Mouse (Mus musculus): ENCODE measurements around the gene Nosip. TPM values are rescaled to one million over a fixed set of nuclear protein-coding genes. Genes with fewer than 3 reads are reported as not detected.

Nosip gene
- polyA plus RNA-seq, 1 experiment: 92.7 TPM

GRCm38 (mm10) chr7:45126844-45127699 is 64.8 kb downstream of the Nosip start:
- peaks cover 12% of the 10 kb centered on the region; the same call in 1 of the 2 replicates for H3K4me1 ChIP-seq (ENCODE audit: control insufficient read depth, insufficient read depth, insufficient read length, low read length)
- H3K27ac ChIP-seq (ENCODE audit: insufficient read depth, low read depth, low read length): peak overlapping the region; percentile 67; the same call in 1 of the 2 replicates
- TF ChIP-seq CTCF (IDR thresholded peaks at IDR 0.05; ENCODE audit: extremely low read depth, insufficient read length, insufficient replicate concordance, low read depth, low read length) (peak; percentile 37; the same call in 1 of the 2 replicates), POLR2A (IDR thresholded peaks at IDR 0.05; ENCODE audit: low read depth, low read length) (no peak)
- 16% methylated on average over 21 of the region's 21 CpGs for WGBS
- H3K36me3 ChIP-seq (ENCODE audit: control insufficient read depth, insufficient read depth, low read length): peaks cover 33% of the 10 kb centered on the region
- no peaks in the 10 kb centered on the region for H3K27me3 ChIP-seq (ENCODE audit: control insufficient read depth, insufficient read depth, low read length)
- peak overlapping the region; percentile 80 for H3K4me3 ChIP-seq (ENCODE audit: low read depth, low read length)

Other genes starting within 250 kb of the Nosip start
- 30.9 and 53.3 TPM in 2 replicates for gene Nup62, start 246.3 kb upstream of the Nosip start, polyA plus RNA-seq (2012; rRNA removed)
- 8.0 and 13.8 TPM in 2 replicates for gene Il4i1, start 246.0 kb upstream of the Nosip start, polyA plus RNA-seq (2012; rRNA removed)
- 83.9 and 102 TPM in 2 replicates for gene Atf5, start 245.8 kb upstream of the Nosip start, polyA plus RNA-seq (2012; rRNA removed)
- gene Akt1s1, start 213.4 kb upstream of the Nosip start, polyA plus RNA-seq (2012; rRNA removed): 180 and 283 TPM in 2 replicates
- 32.1 and 63.2 TPM in 2 replicates for gene Tbc1d17, start 213.3 kb upstream of the Nosip start, polyA plus RNA-seq (2012; rRNA removed)
- 36.9 and 84.2 TPM in 2 replicates for gene Pnkp, start 205.3 kb upstream of the Nosip start, polyA plus RNA-seq (2012; rRNA removed)
- gene Ptov1, start 192.6 kb upstream of the Nosip start, polyA plus RNA-seq (2012; rRNA removed): 82.3 and 141 TPM in 2 replicates
- 85.8 and 208 TPM in 2 replicates for gene Med25, start 169.7 kb upstream of the Nosip start, polyA plus RNA-seq (2012; rRNA removed)
- 15.8 and 27.5 TPM in 2 replicates for gene Fuz, start 166.3 kb upstream of the Nosip start, polyA plus RNA-seq (2012; rRNA removed)
- gene Ap2a1, start 132.9 kb upstream of the Nosip start, polyA plus RNA-seq (2012; rRNA removed): 49.8 and 85.2 TPM in 2 replicates
- not detected in 2 replicates for gene Tsks, start 119.2 kb upstream of the Nosip start, polyA plus RNA-seq (2012; rRNA removed)
- gene Cpt1c, start 87.6 kb upstream of the Nosip start, polyA plus RNA-seq (2012; rRNA removed): 5.2 and 7.6 TPM in 2 replicates
- 50.0 and 68.6 TPM in 2 replicates for gene Prmt1, start 75.9 kb upstream of the Nosip start, polyA plus RNA-seq (2012; rRNA removed)
- 52.9 and 91.0 TPM in 2 replicates for gene Irf3, start 64.8 kb upstream of the Nosip start, polyA plus RNA-seq (2012; rRNA removed)
- gene Bcl2l12, start 63.7 kb upstream of the Nosip start, polyA plus RNA-seq (2012; rRNA removed): 10.1 and 16.3 TPM in 2 replicates
- 39.8 and 73.0 TPM in 2 replicates for gene Scaf1, start 46.1 kb upstream of the Nosip start, polyA plus RNA-seq (2012; rRNA removed)
- 49.3 and 67.9 TPM in 2 replicates for gene Rras, start 44.5 kb upstream of the Nosip start, polyA plus RNA-seq (2012; rRNA removed)
- gene Prr12, start 9.5 kb upstream of the Nosip start, polyA plus RNA-seq (2012; rRNA removed): 8.1 and 13.2 TPM in 2 replicates
- gene Prrg2, start 248 bp downstream of the Nosip start, polyA plus RNA-seq (2012; rRNA removed): 81.7 and 172 TPM in 2 replicates
- gene Rcn3, start 29.8 kb downstream of the Nosip start, polyA plus RNA-seq (2012; rRNA removed): 40.0 and 49.9 TPM in 2 replicates
- gene Fcgrt, start 41.4 kb downstream of the Nosip start, polyA plus RNA-seq (2012; rRNA removed): 47.9 and 78.3 TPM in 2 replicates
- gene Rps11, start 62.0 kb downstream of the Nosip start, polyA plus RNA-seq (2012; rRNA removed): 159 and 207 TPM in 2 replicates
- gene Rpl13a, start 66.3 kb downstream of the Nosip start, polyA plus RNA-seq (2012; rRNA removed): 1,193 and 1,266 TPM in 2 replicates
- gene Gm45713, start 73.8 kb downstream of the Nosip start, polyA plus RNA-seq (2012; rRNA removed): 1.5 TPM in 1 of 2 replicates, not detected in the other
- gene Flt3l, start 74.0 kb downstream of the Nosip start, polyA plus RNA-seq (2012; rRNA removed): 22.1 and 45.8 TPM in 2 replicates
- 25.3 and 48.5 TPM in 2 replicates for gene Pih1d1, start 91.9 kb downstream of the Nosip start, polyA plus RNA-seq (2012; rRNA removed)
- 133 and 253 TPM in 2 replicates for gene Aldh16a1, start 92.2 kb downstream of the Nosip start, polyA plus RNA-seq (2012; rRNA removed)
- gene Slc17a7, start 101.5 kb downstream of the Nosip start, polyA plus RNA-seq (2012; rRNA removed): 0.03 and 0.09 TPM in 2 replicates
- not detected in 2 replicates for gene Gfy, start 117.1 kb downstream of the Nosip start, polyA plus RNA-seq (2012; rRNA removed)
- not detected in 2 replicates for gene Pth2, start 118.6 kb downstream of the Nosip start, polyA plus RNA-seq (2012; rRNA removed)
- gene Ccdc155, start 142.5 kb downstream of the Nosip start, polyA plus RNA-seq (2012; rRNA removed): not detected in 2 replicates
- 0.24 and 0.84 TPM in 2 replicates for gene Dkkl1, start 149.7 kb downstream of the Nosip start, polyA plus RNA-seq (2012; rRNA removed)
- gene Tead2, start 153.3 kb downstream of the Nosip start, polyA plus RNA-seq (2012; rRNA removed): 8.0 and 32.2 TPM in 2 replicates
- 33.4 and 63.6 TPM in 2 replicates for gene Cd37, start 176.7 kb downstream of the Nosip start, polyA plus RNA-seq (2012; rRNA removed)
- gene Slc6a16, start 178.7 kb downstream of the Nosip start, polyA plus RNA-seq (2012; rRNA removed): not detected in 2 replicates
- gene Slc6a21, start 215.1 kb downstream of the Nosip start, polyA plus RNA-seq (2012; rRNA removed): not detected in 2 replicates

Measured in small intestine, adult 2 months (tissue).